Mouse (Mus musculus) retina, postnatal 1 day (tissue): ENCODE measurements around the gene Bcl9l.
A peak's percentile ranks its signal among the peaks of the same experiment; 100 is the strongest.
"Not testable (repeated sequence)": the region's sequence is repeated elsewhere in the genome, so short reads cannot be mapped to it uniquely, and the experiment has no call there.

Experiments
- DNase-seq: peaks from one replicate; pipeline ENCODE4 v3.0.0-alpha.2; 2012

The Bcl9l gene

DNA sequence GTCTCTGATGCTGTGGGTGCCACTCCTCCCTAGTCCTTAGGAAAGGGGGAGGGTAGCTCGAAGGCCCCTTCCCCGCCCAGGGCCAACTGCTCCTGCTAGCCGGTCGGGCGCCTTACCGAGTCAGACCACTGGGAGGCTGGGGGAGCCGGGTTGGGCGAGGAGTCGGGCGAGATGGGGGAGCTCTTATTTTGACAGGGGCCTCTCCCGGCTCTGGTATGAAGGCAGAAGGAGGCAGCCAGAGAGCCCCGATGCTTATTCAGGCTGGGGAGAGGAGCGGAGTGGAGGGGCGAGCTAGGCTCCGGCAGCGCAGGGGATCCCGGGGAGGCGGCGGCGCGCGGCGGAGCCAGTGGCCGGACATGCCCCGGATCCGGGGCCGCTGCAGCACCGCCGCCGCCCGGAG lies at the start of gene Bcl9l:
Gene Bcl9l (plus strand): TSS at position 274 of the 400 bp plus-strand sequence.
- peak; percentile 98 for DNase-seq

DNA sequence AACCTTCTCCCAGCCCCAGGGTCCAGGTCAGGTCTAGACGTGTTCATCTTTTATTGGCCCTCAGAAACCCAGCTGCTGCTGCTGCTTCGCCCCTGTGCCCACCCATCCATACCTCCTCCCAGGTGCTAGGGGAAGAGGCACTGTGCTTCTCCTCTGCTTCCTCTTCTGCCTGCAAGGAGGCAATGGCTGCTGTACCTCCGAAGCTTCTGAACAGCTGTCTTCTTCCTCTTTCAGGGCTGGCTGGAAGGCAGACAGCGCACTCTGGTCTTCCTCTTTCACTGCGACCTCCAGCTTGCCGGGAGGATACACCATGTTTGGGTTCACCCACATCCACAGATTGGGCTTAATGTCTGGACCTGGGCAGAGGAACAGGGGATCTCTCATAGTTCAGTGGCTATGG lies 46.9 kb upstream of the Bcl9l start:
- DNase-seq, result no peak

DNA sequence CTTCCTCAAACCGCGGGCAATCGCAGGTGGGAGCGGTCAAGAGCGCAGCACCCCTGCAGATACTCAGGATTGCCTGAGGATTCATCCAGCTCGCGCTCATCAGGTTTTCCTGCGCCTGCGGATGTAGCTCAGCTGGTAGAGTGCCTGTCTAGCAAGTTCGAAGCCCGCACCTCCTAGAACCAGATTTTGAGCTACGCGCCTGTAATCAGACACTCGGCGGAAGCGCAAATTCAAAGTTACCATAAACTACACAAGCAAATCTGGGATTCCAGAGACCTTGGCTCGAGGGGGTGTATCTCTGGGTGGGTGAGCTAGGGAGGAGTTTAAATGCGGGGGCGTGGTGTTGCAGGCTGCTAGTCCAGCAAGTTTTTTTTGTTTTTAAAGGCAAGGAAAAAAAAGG lies 41.7 kb upstream of the Bcl9l start, which contains the start of gene Foxr1:
Gene Foxr1 (minus strand): TSS at position 176 of the 400 bp plus-strand sequence.
- no peak for DNase-seq

DNA sequence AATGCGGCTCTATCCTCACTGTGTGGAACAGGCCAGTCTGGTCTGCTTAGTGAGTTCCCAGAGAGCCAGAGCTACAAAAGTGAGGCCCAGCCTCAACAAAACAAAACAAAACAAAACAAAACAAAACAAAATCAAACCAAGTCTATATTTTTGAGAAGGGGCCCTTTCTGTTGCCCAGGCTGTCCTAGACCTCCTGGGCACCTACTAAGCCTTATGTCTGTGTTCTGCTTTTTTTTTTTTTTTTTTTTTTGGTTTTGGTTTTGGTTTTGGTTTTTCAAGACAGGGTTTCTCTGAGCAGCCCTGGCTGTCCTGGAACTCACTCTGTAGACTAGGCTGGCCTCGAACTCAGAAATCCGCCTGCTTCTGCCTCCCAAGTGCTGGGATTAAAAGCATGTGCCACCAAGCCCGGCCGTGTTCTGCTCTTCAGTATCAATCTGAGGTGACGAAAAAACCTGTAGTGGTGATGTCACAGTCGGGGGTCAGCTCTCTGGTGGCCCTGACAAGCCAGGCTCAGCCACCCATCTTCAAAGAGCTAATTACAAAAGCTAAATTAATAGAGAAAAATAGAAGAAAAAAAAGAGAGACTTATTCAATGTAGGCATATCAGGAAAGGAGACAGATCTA lies 38.1 kb upstream of the Bcl9l start:
- DNase-seq, result not testable (repeated sequence)

DNA sequence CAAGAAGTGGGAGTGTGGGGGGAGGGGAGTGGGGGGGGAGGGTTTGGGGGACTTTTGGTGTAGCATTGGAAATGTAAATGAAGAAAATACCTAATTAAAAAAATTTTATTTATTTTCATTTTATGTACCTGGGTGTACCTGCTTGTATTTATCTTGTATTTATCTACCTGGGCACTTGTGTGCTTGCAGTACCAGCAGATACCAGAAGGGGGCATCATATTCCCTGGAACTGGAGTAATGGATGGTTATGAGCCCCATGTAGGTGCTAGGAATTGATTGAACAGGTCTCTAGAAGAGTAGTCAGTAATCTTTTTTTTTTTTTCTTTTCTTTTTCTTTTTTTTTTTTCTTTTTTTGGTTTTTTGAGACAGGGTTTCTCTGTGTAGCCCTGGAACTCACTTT lies 32.2 kb upstream of the Bcl9l start:
- peak; percentile 26 for DNase-seq

GRCm38 (mm10) chr9:44454132-44454890 lies 28.3 kb upstream of the Bcl9l start:
- peak; percentile 89 for DNase-seq

- DNase-seq, result no peak
Observed at GRCm38 (mm10) chr9:44454891-44455220, 27.8 kb upstream of the Bcl9l start, which contains the start of gene Upk2. Gene Upk2, minus strand, starts transcription at chr9:44454976.

DNA sequence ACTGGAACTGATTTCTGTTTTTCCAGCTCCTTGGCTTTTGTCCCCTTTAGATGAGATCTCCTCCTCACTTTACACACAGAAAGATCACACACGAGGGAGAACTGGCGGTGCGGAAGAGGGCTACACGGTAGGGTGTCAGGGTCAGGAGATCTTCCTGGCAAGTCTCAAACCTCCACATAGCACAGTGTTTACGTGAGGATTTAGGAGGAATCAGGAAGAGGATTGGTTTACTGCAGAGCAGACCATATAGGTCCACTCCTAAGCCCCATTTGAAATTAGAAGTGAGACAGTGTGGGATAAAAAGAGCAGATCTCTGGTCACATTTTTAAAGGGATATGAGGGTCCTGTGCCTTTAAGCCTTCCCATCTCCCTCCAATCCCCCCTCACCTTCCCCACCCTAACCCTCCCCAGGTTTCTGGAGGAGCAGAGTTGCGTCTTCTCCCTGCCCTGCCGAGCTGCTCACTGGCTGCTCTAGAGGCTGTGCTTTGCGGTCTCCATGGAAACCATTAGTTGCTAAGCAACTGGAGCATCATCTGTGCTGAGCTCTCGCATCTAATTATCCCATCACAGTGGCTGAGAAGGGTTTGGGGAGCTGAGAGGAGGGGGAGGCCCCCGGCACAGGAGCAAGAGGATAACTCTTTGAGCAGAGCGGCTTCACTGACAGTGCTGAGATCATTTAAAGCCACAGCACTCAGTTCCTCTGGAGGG lies 25.4 kb upstream of the Bcl9l start:
- peak; percentile 100 for DNase-seq

- no peak for DNase-seq
Observed at GRCm38 (mm10) chr9:44461950-44462349, 20.7 kb upstream of the Bcl9l start.

DNA sequence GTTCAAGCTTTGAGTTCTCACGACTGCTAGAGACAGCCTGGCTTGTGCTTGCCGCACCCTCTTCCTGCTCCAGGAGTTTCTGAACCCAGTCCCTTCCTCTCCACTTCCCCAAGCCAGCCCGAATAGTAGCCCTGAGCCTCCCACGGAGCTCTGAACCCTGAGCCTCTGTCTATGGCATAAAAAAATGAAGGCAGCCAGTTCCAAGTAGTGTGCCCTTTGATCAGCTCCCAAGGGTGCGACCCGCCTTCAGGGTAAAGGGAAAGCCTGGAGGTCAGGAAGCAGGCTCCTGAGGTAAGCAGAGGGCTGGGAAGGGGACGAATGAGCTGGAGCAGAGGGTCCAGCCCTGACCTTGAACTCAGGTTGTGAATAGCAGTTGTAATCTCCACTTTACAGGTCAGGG lies 14.4 kb upstream of the Bcl9l start:
- no peak for DNase-seq

- DNase-seq, result no peak
Observed at GRCm38 (mm10) chr9:44468800-44469199, 13.8 kb upstream of the Bcl9l start.

- peak; percentile 26 for DNase-seq
Observed at GRCm38 (mm10) chr9:44473184-44473583, 9.4 kb upstream of the Bcl9l start.

DNA sequence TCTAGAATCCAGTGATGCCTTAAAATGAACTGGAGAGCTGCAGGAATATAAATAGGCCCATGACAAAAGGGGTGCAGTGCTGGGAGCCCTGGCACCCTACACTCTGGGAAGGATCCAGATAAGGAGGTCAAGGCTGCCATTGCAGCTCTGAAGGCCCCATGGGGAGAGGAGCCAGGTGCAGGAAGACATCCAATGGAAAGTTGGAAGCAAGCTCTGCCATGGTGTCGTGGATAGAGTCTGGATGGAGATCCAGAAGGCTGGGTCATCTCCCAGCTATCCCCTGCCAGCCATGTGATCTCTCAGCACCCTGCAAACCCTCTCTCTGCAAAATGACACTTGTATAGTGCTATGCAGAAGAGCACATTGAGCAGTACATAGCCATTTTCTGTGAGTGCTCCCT lies 8.3 kb upstream of the Bcl9l start:
- DNase-seq, result no peak

DNA sequence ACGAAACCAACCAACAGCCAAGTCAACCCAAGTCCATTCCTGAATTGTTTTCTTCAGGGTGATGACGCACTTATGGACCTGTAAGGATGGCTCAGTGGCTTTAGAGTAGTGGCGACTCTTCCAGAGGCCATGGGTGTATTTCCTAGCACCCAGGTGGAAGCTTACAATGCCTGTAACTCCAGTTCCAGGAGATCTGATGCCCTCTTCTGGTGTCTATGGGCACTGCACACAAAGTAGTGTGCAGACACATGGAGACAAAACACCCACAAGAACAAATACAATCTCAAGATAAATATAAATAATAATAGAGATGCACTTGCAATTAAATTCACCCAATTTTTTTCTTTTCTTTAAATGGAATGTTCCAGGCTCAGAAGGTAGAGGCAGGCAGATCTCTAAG lies 6.7 kb upstream of the Bcl9l start:
- no peak for DNase-seq

GRCm38 (mm10) chr9:44477339-44478228 lies 5.0 kb upstream of the Bcl9l start:
- peak; percentile 84 for DNase-seq

- DNase-seq, result peak; percentile 95
Observed at GRCm38 (mm10) chr9:44478229-44478921, 4.2 kb upstream of the Bcl9l start.

GRCm38 (mm10) chr9:44478959-44479605 lies 3.5 kb upstream of the Bcl9l start:
- peak; percentile 95 for DNase-seq

DNA sequence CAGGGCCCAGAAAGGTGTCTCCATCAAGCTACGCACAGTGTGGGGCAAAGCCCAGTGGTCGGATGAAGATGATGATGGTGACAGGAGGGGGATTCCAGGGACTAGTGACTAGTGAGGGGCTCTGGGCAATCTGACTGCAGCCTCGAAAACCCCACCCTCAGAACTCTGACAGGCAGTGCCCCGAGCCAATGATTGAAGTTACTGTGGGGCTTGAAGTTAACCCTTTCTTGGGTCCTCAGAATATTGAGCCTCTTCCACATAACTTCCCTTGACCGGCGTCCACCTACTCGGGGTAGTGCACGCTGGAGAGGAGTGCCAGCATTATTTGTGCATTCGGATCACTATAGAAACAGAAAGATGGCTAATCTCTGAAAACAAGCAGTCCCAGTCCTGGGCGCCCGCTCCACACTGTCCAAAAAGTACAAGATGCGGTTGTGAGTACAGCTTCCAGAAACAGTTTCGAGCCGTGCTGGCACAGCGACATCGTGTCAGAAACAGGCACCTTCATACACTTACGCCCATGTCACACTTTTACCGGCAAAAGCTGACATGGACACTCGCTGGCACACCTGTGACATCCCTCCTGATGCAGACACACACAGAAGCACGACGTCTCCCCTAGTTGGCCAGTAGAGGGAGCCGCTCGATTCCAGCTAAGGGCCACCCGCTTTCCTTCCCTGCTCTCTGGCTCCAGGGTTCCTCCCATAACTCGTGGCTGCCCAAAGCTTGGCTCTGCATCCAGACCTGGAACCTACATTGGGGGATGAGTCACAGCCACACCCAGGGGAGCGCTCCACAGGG lies 2.8 kb upstream of the Bcl9l start:
- peak; percentile 94 for DNase-seq

- DNase-seq, result no peak
Observed at GRCm38 (mm10) chr9:44482112-44482511, 513 bp upstream of the Bcl9l start.

- DNase-seq, result no peak
Observed at GRCm38 (mm10) chr9:44483041-44483509, 450 bp downstream of the Bcl9l start.
